Mouse (Mus musculus): ENCODE results near the gene Entpd6. TPM values are rescaled to one million over a fixed set of nuclear protein-coding genes. Genes with fewer than 3 reads are reported as not detected.

The Entpd6 gene
- polyA plus RNA-seq, 1 experiment from 2014 or later: 23.5 TPM

DNA sequence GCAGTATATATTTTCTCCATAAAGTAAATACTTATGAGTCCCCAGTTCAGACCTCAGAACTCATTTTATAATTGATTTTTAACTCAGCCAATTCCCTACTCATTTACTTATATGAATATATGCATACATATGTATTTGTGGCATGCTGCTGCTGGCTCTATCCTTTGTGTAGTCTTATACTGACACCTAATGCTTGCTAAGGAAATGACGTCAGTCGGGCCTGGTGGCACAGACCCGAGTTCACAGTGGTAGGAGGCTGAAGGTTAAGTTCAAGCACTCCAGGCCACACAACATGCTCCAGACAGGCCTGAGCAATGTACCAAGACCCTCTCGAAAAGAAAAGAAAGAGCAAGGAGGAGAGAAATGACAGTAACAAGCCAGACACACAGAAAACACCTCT, 7.4 kb upstream of the Entpd6 start:
- Histone ChIP-seq H3K4me1 (replicated peaks; ENCODE audit: control insufficient read depth, insufficient read depth) (no peaks in the 10 kb centered on the region), H3K27me3 (ENCODE audit: control insufficient read depth, insufficient read depth, low read length) (no peaks in the 10 kb centered on the region), H3K9ac (ENCODE audit: low read length) (no peak overlapping the region), H3K27ac (replicated peaks) (no peak overlapping the region), H3K36me3 (ENCODE audit: control insufficient read depth, insufficient read depth, low read length) (no peaks in the 10 kb centered on the region), H3K4me3 (ENCODE audit: low read depth, low read length) (no peak overlapping the region), H3K4me2 (replicated peaks; ENCODE audit: low read depth) (no peak overlapping the region), H3K9me3 (ENCODE audit: control insufficient read depth, low read length) (no peaks in the 10 kb centered on the region)
- 54% methylated on average over 4 of the region's 4 CpGs for WGBS
- no peak for DNase-seq (ENCODE audit: low spot score)
- no peak for ATAC-seq (ENCODE audit: low FRiP score, low TSS enrichment)
- TF ChIP-seq EP300 (optimal IDR thresholded peaks at IDR 0.05) (no peak), CTCF (IDR thresholded peaks at IDR 0.05; ENCODE audit: low read depth) (peak; percentile 62)

DNA sequence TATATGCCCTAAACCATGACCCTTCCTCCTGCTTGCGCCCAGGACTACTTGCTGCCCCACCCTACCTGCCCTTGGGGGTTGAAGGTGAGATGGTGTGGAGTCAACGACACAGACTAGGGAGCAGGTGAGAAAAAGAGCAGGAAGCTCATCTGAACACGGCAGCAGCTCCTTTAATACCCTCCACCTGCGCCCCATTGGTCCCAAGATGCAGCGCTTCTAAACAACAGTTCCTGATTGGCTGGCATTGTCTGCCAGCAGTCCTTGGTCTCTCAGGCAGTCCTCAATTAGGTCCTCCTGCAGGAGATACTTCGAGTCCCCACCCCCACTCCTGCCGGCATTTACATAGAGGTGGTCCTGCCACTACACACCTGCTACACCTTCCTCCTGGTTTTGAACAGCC, 3.8 kb upstream of the Entpd6 start:
- TF ChIP-seq EP300 (optimal IDR thresholded peaks at IDR 0.05) (no peak), CTCF (IDR thresholded peaks at IDR 0.05; ENCODE audit: low read depth) (no peak)
- Histone ChIP-seq H3K9me3 (ENCODE audit: control insufficient read depth, low read length) (no peaks in the 10 kb centered on the region), H3K4me1 (replicated peaks; ENCODE audit: control insufficient read depth, insufficient read depth) (peaks cover 4% of the 10 kb centered on the region; the same call in 1 of the 2 replicates), H3K4me2 (replicated peaks; ENCODE audit: low read depth) (no peak overlapping the region), H3K9ac (ENCODE audit: low read length) (no peak overlapping the region), H3K36me3 (ENCODE audit: control insufficient read depth, insufficient read depth, low read length) (no peaks in the 10 kb centered on the region), H3K4me3 (ENCODE audit: low read depth, low read length) (no peak overlapping the region), H3K27ac (replicated peaks) (no peak overlapping the region), H3K27me3 (ENCODE audit: control insufficient read depth, insufficient read depth, low read length) (no peaks in the 10 kb centered on the region)
- ATAC-seq (ENCODE audit: low FRiP score, low TSS enrichment) (no peak), DNase-seq (ENCODE audit: low spot score) (no peak)
- WGBS: 59% methylated on average over 7 of the region's 7 CpGs

DNA sequence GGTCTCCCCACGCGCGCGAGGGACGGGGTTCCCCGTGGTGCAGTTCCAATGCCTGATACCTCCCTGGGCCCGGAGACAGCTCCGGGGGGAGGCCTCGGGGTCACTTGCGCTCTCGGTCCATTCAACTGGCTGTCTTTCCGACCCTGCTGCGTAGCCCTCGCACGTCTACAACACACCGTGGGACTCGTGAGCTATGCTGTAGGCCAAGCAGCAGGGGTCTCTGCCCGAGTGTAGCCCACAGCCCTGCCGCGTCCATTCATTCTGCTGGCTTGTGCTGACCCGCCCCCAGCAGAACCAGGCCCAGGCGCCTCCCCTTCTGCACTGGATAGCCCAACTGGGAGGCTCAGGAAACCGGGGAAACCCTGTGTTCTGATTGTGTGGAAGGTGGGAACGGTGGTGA, 441 bp downstream of the Entpd6 start:
- Histone ChIP-seq H3K4me3 (ENCODE audit: low read depth, low read length) (peak overlapping the region; percentile 62), H3K4me2 (replicated peaks; ENCODE audit: low read depth) (peak overlapping the region; percentile 100), H3K4me1 (replicated peaks; ENCODE audit: control insufficient read depth, insufficient read depth) (peaks cover 4% of the 10 kb centered on the region), H3K36me3 (ENCODE audit: control insufficient read depth, insufficient read depth, low read length) (peaks cover 5% of the 10 kb centered on the region; the same call in 1 of the 2 replicates), H3K27ac (replicated peaks) (peak overlapping the region; percentile 88), H3K9me3 (ENCODE audit: control insufficient read depth, low read length) (no peaks in the 10 kb centered on the region), H3K27me3 (ENCODE audit: control insufficient read depth, insufficient read depth, low read length) (no peaks in the 10 kb centered on the region), H3K9ac (ENCODE audit: low read length) (peak overlapping the region; percentile 76)
- ATAC-seq (ENCODE audit: low FRiP score, low TSS enrichment): peak; percentile 68
- TF ChIP-seq EP300 (optimal IDR thresholded peaks at IDR 0.05): no peak
- no peak for TF ChIP-seq CTCF (IDR thresholded peaks at IDR 0.05; ENCODE audit: low read depth)
- WGBS: 2% methylated on average over 24 of the region's 24 CpGs
- DNase-seq (ENCODE audit: low spot score): peak; percentile 57

DNA sequence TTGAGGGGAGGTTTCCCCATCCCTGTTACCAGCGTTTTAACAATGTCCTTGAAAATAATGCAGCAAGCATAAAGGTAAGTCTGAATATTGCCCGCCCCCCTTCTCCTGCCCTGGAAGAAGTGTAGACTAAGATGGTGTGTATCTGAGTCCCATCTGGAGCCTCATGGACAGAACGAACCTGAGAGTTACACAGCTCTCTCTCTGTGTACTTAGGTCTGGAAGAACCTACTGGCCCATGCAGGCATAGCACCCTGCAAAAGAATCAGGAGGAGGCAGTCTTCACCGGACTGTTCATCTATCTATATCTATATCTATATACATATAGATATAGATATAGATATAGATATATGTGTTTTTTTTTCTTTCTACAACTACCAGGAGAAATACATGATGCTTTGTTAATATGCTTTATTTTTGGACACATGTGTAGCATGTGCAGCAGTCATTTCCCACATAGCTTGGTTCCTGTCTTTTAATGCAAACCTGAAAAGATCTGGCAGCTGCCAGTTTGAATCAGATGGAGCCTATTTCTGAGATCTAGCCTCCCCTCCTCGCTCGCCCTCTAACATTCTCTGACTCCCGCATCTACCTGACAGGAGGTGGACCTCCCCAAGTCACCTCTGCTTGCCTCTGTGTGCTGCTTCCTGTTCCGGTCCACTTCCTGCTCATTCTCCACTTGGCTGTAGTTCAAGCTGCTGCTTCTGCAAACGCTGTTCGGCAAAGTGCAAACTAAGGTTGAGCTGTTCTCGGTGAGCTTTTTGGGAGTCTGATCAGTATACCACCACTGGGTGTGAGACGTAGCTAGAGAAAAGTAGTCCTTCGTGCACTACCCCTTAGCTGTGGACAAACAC, 1.5 kb downstream of the Entpd6 start:
- Histone ChIP-seq H3K4me3 (ENCODE audit: low read depth, low read length) (no peak overlapping the region), H3K9ac (ENCODE audit: low read length) (no peak overlapping the region), H3K9me3 (ENCODE audit: control insufficient read depth, low read length) (no peaks in the 10 kb centered on the region), H3K36me3 (ENCODE audit: control insufficient read depth, insufficient read depth, low read length) (peaks cover 5% of the 10 kb centered on the region; the same call in 1 of the 2 replicates), H3K27ac (replicated peaks) (no peak overlapping the region; the same call in 1 of the 2 replicates), H3K4me2 (replicated peaks; ENCODE audit: low read depth) (peak overlapping the region; percentile 100), H3K4me1 (replicated peaks; ENCODE audit: control insufficient read depth, insufficient read depth) (peaks cover 4% of the 10 kb centered on the region), H3K27me3 (ENCODE audit: control insufficient read depth, insufficient read depth, low read length) (no peaks in the 10 kb centered on the region)
- no peak for DNase-seq (ENCODE audit: low spot score)
- peak; percentile 60 for TF ChIP-seq CTCF (IDR thresholded peaks at IDR 0.05; ENCODE audit: low read depth)
- no peak for TF ChIP-seq EP300 (optimal IDR thresholded peaks at IDR 0.05)
- ATAC-seq (ENCODE audit: low FRiP score, low TSS enrichment): peak; percentile 55
- 51% methylated on average over 13 of the region's 13 CpGs for WGBS

DNA sequence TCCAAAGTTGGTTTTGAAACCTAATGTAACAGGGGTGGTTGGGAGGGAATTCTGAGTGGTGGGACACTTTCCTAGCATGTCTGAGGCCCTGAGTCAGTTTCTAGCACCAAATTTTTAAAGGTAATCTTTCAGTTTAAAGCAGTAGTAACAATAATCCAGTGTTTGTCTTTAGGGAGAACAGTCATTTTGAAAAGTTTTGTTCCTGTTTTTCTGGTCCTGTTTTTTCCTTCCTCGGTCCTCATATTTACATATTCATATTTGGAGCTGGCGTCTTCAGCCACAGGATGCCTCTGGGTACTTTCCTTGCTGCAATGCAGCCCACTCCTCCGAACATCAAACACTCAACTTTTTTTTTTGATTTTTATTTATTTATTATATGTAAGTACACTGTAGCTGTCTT, 6.2 kb downstream of the Entpd6 start:
- Histone ChIP-seq H3K36me3 (ENCODE audit: control insufficient read depth, insufficient read depth, low read length) (peaks cover 13% of the 10 kb centered on the region), H3K27me3 (ENCODE audit: control insufficient read depth, insufficient read depth, low read length) (no peaks in the 10 kb centered on the region), H3K4me3 (ENCODE audit: low read depth, low read length) (no peak overlapping the region), H3K4me2 (replicated peaks; ENCODE audit: low read depth) (no peak overlapping the region), H3K4me1 (replicated peaks; ENCODE audit: control insufficient read depth, insufficient read depth) (no peaks in the 10 kb centered on the region; the same call in none of the 2 replicates), H3K9me3 (ENCODE audit: control insufficient read depth, low read length) (no peaks in the 10 kb centered on the region), H3K9ac (ENCODE audit: low read length) (no peak overlapping the region), H3K27ac (replicated peaks) (no peak overlapping the region)
- no peak for DNase-seq (ENCODE audit: low spot score)
- no peak for TF ChIP-seq EP300 (optimal IDR thresholded peaks at IDR 0.05)
- no peak for TF ChIP-seq CTCF (IDR thresholded peaks at IDR 0.05; ENCODE audit: low read depth)
- 91% methylated on average over 3 of the region's 3 CpGs for WGBS
- ATAC-seq (ENCODE audit: low FRiP score, low TSS enrichment): no peak

DNA sequence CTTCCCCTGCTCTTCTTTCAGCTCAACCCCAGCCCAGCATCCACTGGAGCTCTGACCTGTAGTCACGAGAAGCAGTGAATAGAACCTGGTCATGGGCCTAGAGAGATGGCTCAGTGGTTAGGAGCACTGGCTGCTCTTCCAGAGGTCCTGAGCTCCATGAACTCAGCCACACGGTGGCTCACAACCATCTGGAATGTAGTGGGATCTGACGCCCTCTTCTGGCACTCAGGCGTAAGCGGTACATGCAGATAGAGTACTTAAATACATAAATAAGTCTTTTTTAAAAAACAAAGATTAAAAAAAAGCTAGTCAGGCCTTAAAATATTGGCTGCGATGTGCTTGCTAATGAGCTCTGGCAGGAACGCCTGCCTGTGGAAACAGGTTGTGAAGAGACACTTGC, 12.6 kb downstream of the Entpd6 start:
- no peak for ATAC-seq (ENCODE audit: low FRiP score, low TSS enrichment)
- H3K36me3 ChIP-seq (ENCODE audit: control insufficient read depth, insufficient read depth, low read length): peaks cover 16% of the 10 kb centered on the region
- H3K4me1 ChIP-seq (replicated peaks; ENCODE audit: control insufficient read depth, insufficient read depth): 0 out of 2 replicates have a peak, but pooled peaks cover 2% of the 10 kb centered on the region
- no peaks in the 10 kb centered on the region for H3K27me3 ChIP-seq (ENCODE audit: control insufficient read depth, insufficient read depth, low read length)
- H3K9ac ChIP-seq (ENCODE audit: low read length): no peak overlapping the region
- no peak for DNase-seq (ENCODE audit: low spot score)
- 84% methylated on average over 7 of the region's 7 CpGs for WGBS
- H3K4me3 ChIP-seq (ENCODE audit: low read depth, low read length): no peak overlapping the region
- no peak overlapping the region for H3K4me2 ChIP-seq (replicated peaks; ENCODE audit: low read depth)
- TF ChIP-seq CTCF (IDR thresholded peaks at IDR 0.05; ENCODE audit: low read depth) (peak; percentile 47), EP300 (optimal IDR thresholded peaks at IDR 0.05) (no peak)
- H3K9me3 ChIP-seq (ENCODE audit: control insufficient read depth, low read length): no peaks in the 10 kb centered on the region
- no peak overlapping the region for H3K27ac ChIP-seq (replicated peaks)
